In the genomic region with DNA sequence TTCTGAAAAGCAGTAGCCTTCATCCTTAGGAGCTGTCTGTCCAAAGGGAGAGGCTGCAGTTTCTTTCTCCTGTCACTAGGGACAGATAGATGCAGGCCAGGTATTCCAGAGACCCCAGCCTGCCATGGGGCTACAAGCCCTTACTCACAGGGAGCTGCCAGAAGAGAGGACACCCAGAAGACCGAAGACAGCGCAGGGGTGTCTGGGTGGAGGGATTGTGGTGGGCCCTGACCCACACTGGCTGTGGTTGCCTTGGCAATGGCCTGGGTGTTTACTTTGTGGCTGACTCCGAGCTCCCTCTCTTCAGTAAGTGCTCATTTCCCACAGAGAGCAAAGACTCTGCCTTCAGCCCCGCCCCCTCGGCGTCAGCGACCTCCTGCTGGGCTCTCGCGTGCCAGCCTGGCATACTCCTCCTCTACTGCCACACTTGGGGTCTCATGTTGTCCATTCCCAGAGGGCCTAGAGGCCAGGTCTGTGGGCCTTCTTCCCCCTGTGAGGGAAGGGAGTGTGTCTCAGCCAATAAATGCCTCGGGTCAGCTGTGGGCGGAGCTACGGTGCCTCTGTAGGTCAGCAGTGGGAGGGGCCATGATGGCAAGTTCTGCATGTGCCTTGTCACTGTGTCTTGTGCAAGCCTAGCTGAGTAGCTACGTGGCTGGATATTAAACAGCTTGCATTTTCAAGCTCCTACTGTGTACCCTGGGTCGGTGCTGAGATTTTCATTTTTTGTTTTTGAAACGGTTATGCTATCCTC, we compare ENCODE assay signal across 8 mouse cellular contexts. TPM values are rescaled to one million over a fixed set of nuclear protein-coding genes. Genes with fewer than 3 reads are reported as not detected.
DNase-seq lines count a peak whose midpoint lies in the region; ATAC-seq and TF ChIP-seq lines count a peak whose summit lies in the region.

No protein-coding gene starts in this region.

- no peaks in the 10 kb centered on the region for H3K9me3 ChIP-seq in hindbrain, embryonic 15.5 days
- no peaks in the 10 kb centered on the region for H3K9me3 ChIP-seq in liver, embryonic 11.5 days (ENCODE audit: control insufficient read depth, low read length)

- no peak overlapping the region for H3K9ac ChIP-seq in hindbrain, embryonic 15.5 days
- H3K9ac ChIP-seq in liver, embryonic 11.5 days (ENCODE audit: low read depth, low read length): peak overlapping the region; percentile 64

- ATAC-seq in hindbrain, embryonic 15.5 days (ENCODE audit: low FRiP score, low read depth): peak; percentile 66
- peak; percentile 80 for ATAC-seq in liver, embryonic 11.5 days (replicated peaks; ENCODE audit: low FRiP score)
- ATAC-seq in monocyte, adult 5-6 weeks (replicated peaks; ENCODE audit: insufficient number of reproducible peaks, low FRiP score, low TSS enrichment, poor library complexity, severe bottlenecking): peak; percentile 87

- H3K4me2 ChIP-seq in hindbrain, embryonic 15.5 days: peak overlapping the region; percentile 34
- peak overlapping the region; percentile 74 for H3K4me2 ChIP-seq in liver, embryonic 11.5 days

- no peak for DNase-seq in layer of hippocampus, adult 2 months (ENCODE audit: low spot score in 2 of 2)
- no peak for DNase-seq in layer of hippocampus, adult 18-20 months (ENCODE audit: low spot score in 2 of 2)
- peak; percentile 69 for DNase-seq in cerebellum, adult 9-11 months
- peak; percentile 91 for DNase-seq in gastrocnemius, adult 18-20 months (ENCODE audit: low spot score)
- peak; percentile 89 for DNase-seq in liver, embryonic 11.5 days (ENCODE audit: low spot score)
- peak; percentile 80 for DNase-seq in testis, postnatal 14 days (ENCODE audit: low spot score)

- H3K36me3 ChIP-seq in hindbrain, embryonic 15.5 days: no peaks in the 10 kb centered on the region
- no peaks in the 10 kb centered on the region for H3K36me3 ChIP-seq in liver, embryonic 11.5 days (ENCODE audit: control insufficient read depth, insufficient read depth, low read length)

- peaks cover 15% of the 10 kb centered on the region for H3K27me3 ChIP-seq in hindbrain, embryonic 15.5 days
- no peaks in the 10 kb centered on the region for H3K27me3 ChIP-seq in liver, embryonic 11.5 days (replicated peaks; ENCODE audit: control insufficient read depth, insufficient read depth, low read length)

- H3K4me1 ChIP-seq in hindbrain, embryonic 15.5 days (replicated peaks): peaks cover 11% of the 10 kb centered on the region
- peaks cover 61% of the 10 kb centered on the region for H3K4me1 ChIP-seq in liver, embryonic 11.5 days (replicated peaks; ENCODE audit: control insufficient read depth, insufficient read depth, low read length)

- H3K4me3 ChIP-seq in layer of hippocampus, adult 2 months: peak overlapping the region; percentile 36
- H3K4me3 ChIP-seq in hindbrain, embryonic 15.5 days: peak overlapping the region; percentile 11
- peak overlapping the region; percentile 52 for H3K4me3 ChIP-seq in liver, embryonic 11.5 days (ENCODE audit: low read depth, low read length)

- 6% methylated on average over 15 of the region's 15 CpGs for WGBS in hindbrain, embryonic 15.5 days
- 2% methylated on average over 15 of the region's 15 CpGs for WGBS in liver, embryonic 11.5 days

- peak; percentile 73 for TF ChIP-seq CTCF in layer of hippocampus, adult 2 months (conservative IDR thresholded peaks at IDR 0.05)

- peak overlapping the region; percentile 64 for H3K27ac ChIP-seq in layer of hippocampus, adult 2 months
- H3K27ac ChIP-seq in hindbrain, embryonic 15.5 days (replicated peaks): peak overlapping the region; percentile 62
- H3K27ac ChIP-seq in liver, embryonic 11.5 days (ENCODE audit: low read depth, low read length): peak overlapping the region; percentile 98

RNA-seq across cellular contexts. Expression of a gene that starts 19.5 kb away (rescaled TPM):
- total RNA-seq in layer of hippocampus, adult 2 months (2021): 10 to 100 TPM; 66.0 to 74.1 TPM
- total RNA-seq in layer of hippocampus, adult 18-20 months (2021): 10 to 100 TPM; 79.8 to 88.1 TPM
- 1 to 10 TPM; 4.8 to 7.5 TPM for total RNA-seq in gastrocnemius, adult 18-20 months (2021)
- 9.9 and 10.1 TPM in 2 replicates for polyA plus RNA-seq in hindbrain, embryonic 15.5 days (2015; fragmentation: Nextera tagmentation; extraction: Ambion mirVana)
- polyA plus RNA-seq in liver, embryonic 11.5 days (2014; fragmentation: Nextera tagmentation; extraction: Ambion mirVana): 9.3 and 10.9 TPM in 2 replicates
- total RNA-seq in monocyte, adult 5-6 weeks (2017): 4.7 to 5.8 TPM (median 5.0 TPM) in 3 replicates

Comparison
In these comparisons a context has a peak if more than half of its experiments do, and no peak if none do; other contexts are left out.
1. DNase-seq: peak in cerebellum, adult 9-11 months (single experiment), gastrocnemius, adult 18-20 months (single experiment), liver, embryonic 11.5 days (single experiment) and testis, postnatal 14 days (single experiment); none in layer of hippocampus, adult 2 months (0 of 2) and layer of hippocampus, adult 18-20 months (0 of 2).
2. Peak in every context shown above with its lines, with median percentiles within 50 percentile points of each other: H3K27ac ChIP-seq, H3K4me3 ChIP-seq and ATAC-seq.